Mouse (Mus musculus): ENCODE measurements around the gene Slc30a5. TPM values are rescaled to one million over a fixed set of nuclear protein-coding genes. Genes with fewer than 3 reads are reported as not detected.
A peak's percentile ranks its signal among the peaks of the same experiment; 100 is the strongest.
"Not testable (repeated sequence)": the region's sequence is repeated elsewhere in the genome, so short reads cannot be mapped to it uniquely, and the experiment has no call there.

Gene Slc30a5
- polyA plus RNA-seq, 1 experiment from 2014 or later: 18.9 TPM

GRCm38 (mm10) chr13:100823863-100824262 lies 9.4 kb downstream of the Slc30a5 start:
- TF ChIP-seq EP300 (IDR thresholded peaks at IDR 0.05; ENCODE audit: low read depth) (no peak), CTCF (IDR thresholded peaks at IDR 0.05; ENCODE audit: low read depth) (no peak)
- H3K9me3 ChIP-seq (ENCODE audit: low read length): no peaks in the 10 kb centered on the region
- 88% methylated on average over 3 of the region's 3 CpGs for WGBS (ENCODE audit: insufficient replicate concordance)
- H3K27me3 ChIP-seq (ENCODE audit: insufficient read depth, low read length): no peaks in the 10 kb centered on the region
- no peak overlapping the region for H3K9ac ChIP-seq (replicated peaks)
- H3K4me2 ChIP-seq (ENCODE audit: low read depth, low read length): no peak overlapping the region; the same call in 1 of the 2 replicates
- H3K4me1 ChIP-seq (ENCODE audit: insufficient read depth): no peaks in the 10 kb centered on the region
- DNase-seq: no peak
- H3K27ac ChIP-seq (ENCODE audit: low read depth): peak overlapping the region; percentile 60
- H3K36me3 ChIP-seq (replicated peaks; ENCODE audit: insufficient read depth, low read length): peaks cover 66% of the 10 kb centered on the region
- no peak for ATAC-seq
- H3K4me3 ChIP-seq (ENCODE audit: low read depth, low read length): no peak overlapping the region

- no peak overlapping the region for H3K4me3 ChIP-seq (ENCODE audit: low read depth, low read length)
- WGBS (ENCODE audit: insufficient replicate concordance): 72% methylated on average over 6 of the region's 6 CpGs
These were observed 18.8 kb downstream of the Slc30a5 start for GRCm38 (mm10) chr13:100814451-100814850.

DNA sequence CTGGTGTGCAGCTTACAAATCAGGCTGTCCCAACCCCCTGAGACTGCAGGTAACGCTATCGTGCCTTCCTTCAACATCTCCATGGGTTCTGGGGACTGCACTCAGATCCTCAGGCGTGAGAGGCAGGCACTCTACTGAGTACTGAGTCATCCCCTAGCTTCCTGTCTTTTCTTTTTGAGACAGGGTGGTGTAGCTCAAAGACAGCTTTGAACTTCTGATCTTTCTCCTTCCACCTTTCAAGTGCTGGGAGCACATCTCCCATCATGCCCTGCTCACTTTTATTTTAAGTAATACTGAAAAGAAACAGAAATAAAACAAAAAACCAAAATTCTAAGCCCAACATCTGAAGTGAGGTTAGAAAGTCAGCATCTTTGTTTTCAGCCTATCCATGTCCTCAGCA lies 27.5 kb downstream of the Slc30a5 start:
- no peak overlapping the region for H3K4me3 ChIP-seq (ENCODE audit: low read depth, low read length)
- no peaks in the 10 kb centered on the region for H3K4me1 ChIP-seq (ENCODE audit: insufficient read depth)
- H3K27ac ChIP-seq (ENCODE audit: low read depth): no peak overlapping the region
- DNase-seq (no peak), ATAC-seq (no peak)
- no peaks in the 10 kb centered on the region for H3K9me3 ChIP-seq (ENCODE audit: low read length)
- H3K4me2 ChIP-seq (ENCODE audit: low read depth, low read length): no peak overlapping the region
- H3K9ac ChIP-seq (replicated peaks): no peak overlapping the region
- H3K27me3 ChIP-seq (ENCODE audit: insufficient read depth, low read length): no peaks in the 10 kb centered on the region
- TF ChIP-seq CTCF (IDR thresholded peaks at IDR 0.05; ENCODE audit: low read depth): no peak
- TF ChIP-seq EP300 (IDR thresholded peaks at IDR 0.05; ENCODE audit: low read depth): no peak
- H3K36me3 ChIP-seq (replicated peaks; ENCODE audit: insufficient read depth, low read length): peaks cover 73% of the 10 kb centered on the region
- 91% methylated on average over 3 of the region's 3 CpGs for WGBS (ENCODE audit: insufficient replicate concordance)

More at GRCm38 (mm10) chr13:100814451-100814850, 18.8 kb downstream of the Slc30a5 start:
- ATAC-seq (no peak), DNase-seq (no peak)
- Histone ChIP-seq H3K36me3 (replicated peaks; ENCODE audit: insufficient read depth, low read length) (peaks cover 77% of the 10 kb centered on the region), H3K27ac (ENCODE audit: low read depth) (no peak overlapping the region), H3K27me3 (ENCODE audit: insufficient read depth, low read length) (no peaks in the 10 kb centered on the region), H3K4me2 (ENCODE audit: low read depth, low read length) (no peak overlapping the region), H3K4me1 (ENCODE audit: insufficient read depth) (no peaks in the 10 kb centered on the region), H3K9me3 (ENCODE audit: low read length) (no peaks in the 10 kb centered on the region), H3K9ac (replicated peaks) (no peak overlapping the region)
- TF ChIP-seq CTCF (IDR thresholded peaks at IDR 0.05; ENCODE audit: low read depth) (no peak), EP300 (IDR thresholded peaks at IDR 0.05; ENCODE audit: low read depth) (no peak)

- ATAC-seq (no peak), DNase-seq (no peak)
- 84% methylated on average over 6 of the region's 6 CpGs for WGBS (ENCODE audit: insufficient replicate concordance)
- no peak for TF ChIP-seq EP300 (IDR thresholded peaks at IDR 0.05; ENCODE audit: low read depth)
- no peak overlapping the region for H3K9ac ChIP-seq (replicated peaks)
- 0 out of 2 replicates have a peak, but pooled peaks cover 7% of the 10 kb centered on the region for H3K36me3 ChIP-seq (replicated peaks; ENCODE audit: insufficient read depth, low read length)
- H3K27ac ChIP-seq (ENCODE audit: low read depth): no peak overlapping the region
- no peak overlapping the region for H3K4me2 ChIP-seq (ENCODE audit: low read depth, low read length)
- H3K9me3 ChIP-seq (ENCODE audit: low read length): no peaks in the 10 kb centered on the region
- no peaks in the 10 kb centered on the region for H3K4me1 ChIP-seq (ENCODE audit: insufficient read depth)
- no peaks in the 10 kb centered on the region for H3K27me3 ChIP-seq (ENCODE audit: insufficient read depth, low read length)
- H3K4me3 ChIP-seq (ENCODE audit: low read depth, low read length): no peak overlapping the region
These were observed 36.1 kb downstream of the Slc30a5 start for GRCm38 (mm10) chr13:100797171-100797570.

DNA sequence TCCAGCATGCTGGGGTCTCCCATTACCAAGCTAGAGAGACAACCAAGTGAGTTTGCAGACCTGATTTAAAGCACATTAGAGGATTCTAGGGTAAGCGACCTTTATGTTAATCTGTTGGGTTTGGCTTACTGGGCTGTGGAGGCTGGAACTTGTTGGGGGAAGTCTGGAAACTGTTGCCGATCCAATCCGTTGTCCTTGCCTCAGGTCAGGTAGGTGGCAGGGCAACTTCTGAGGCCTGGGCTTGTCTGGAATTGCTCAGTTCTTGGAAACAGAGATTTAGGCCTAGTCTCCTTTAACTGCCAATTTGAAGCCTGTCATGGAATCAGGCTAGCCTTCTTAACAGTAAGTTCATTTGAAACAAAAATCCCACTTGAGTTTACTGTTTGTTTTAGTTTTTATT lies 44.1 kb downstream of the Slc30a5 start:
- WGBS (ENCODE audit: insufficient replicate concordance): 83% methylated on average over 3 of the region's 3 CpGs
- TF ChIP-seq CTCF (IDR thresholded peaks at IDR 0.05; ENCODE audit: low read depth): no peak
- TF ChIP-seq EP300 (IDR thresholded peaks at IDR 0.05; ENCODE audit: low read depth): no peak
- H3K36me3 ChIP-seq (replicated peaks; ENCODE audit: insufficient read depth, low read length): peaks cover 9% of the 10 kb centered on the region
- no peak overlapping the region for H3K4me2 ChIP-seq (ENCODE audit: low read depth, low read length)
- H3K9ac ChIP-seq (replicated peaks): no peak overlapping the region
- no peaks in the 10 kb centered on the region for H3K9me3 ChIP-seq (ENCODE audit: low read length)
- H3K27me3 ChIP-seq (ENCODE audit: insufficient read depth, low read length): no peaks in the 10 kb centered on the region
- no peak overlapping the region for H3K27ac ChIP-seq (ENCODE audit: low read depth)
- no peak for ATAC-seq
- no peak for DNase-seq
- peaks cover 7% of the 10 kb centered on the region; the same call in 1 of the 2 replicates for H3K4me1 ChIP-seq (ENCODE audit: insufficient read depth)
- no peak overlapping the region for H3K4me3 ChIP-seq (ENCODE audit: low read depth, low read length)

DNA sequence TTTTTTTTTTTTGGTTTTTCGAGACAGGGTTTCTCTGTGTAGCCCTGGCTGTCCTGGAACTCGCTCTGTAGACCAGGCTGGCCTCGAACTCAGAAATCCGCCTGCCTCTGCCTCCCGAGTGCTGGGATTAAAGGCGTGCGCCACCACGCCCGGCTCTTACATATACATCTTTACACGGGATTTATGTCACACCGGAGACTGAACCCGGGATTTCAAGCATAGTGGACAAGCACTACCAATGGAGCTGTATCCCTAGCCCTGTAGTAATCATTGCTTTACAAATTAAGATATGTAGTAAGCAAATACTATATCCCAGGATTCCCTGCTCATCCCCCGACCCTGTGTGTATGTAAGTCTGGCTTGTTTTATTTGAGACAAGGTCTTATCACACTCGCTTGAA lies 45.2 kb downstream of the Slc30a5 start:
- H3K36me3 ChIP-seq (replicated peaks; ENCODE audit: insufficient read depth, low read length): peaks cover 19% of the 10 kb centered on the region
- not testable (repeated sequence) for H3K4me3 ChIP-seq (ENCODE audit: low read depth, low read length); DNase-seq; H3K9me3 ChIP-seq (ENCODE audit: low read length); H3K27ac ChIP-seq (ENCODE audit: low read depth); H3K4me2 ChIP-seq (ENCODE audit: low read depth, low read length); H3K27me3 ChIP-seq (ENCODE audit: insufficient read depth, low read length); ATAC-seq; H3K9ac ChIP-seq (replicated peaks)
- H3K4me1 ChIP-seq (ENCODE audit: insufficient read depth): peaks cover 11% of the 10 kb centered on the region; the same call in 1 of the 2 replicates
- 94% methylated on average over 11 of the region's 14 CpGs for whole genome bisulfite sequencing (ENCODE audit: insufficient replicate concordance)
